Mouse (Mus musculus) olfactory bulb, adult 2 months (tissue): ENCODE results near the gene Nap1l4.

ENCODE experiments used
- CTCF ChIP-seq: fragments of 200-500 bp; IDR thresholded peaks from 2 replicates; pipeline ENCODE4 v1.5.1; 2012; ENCODE audit warnings: low read depth, mild to moderate bottlenecking, low read length, moderate library complexity; ENCODE audit not compliant: insufficient read depth
- POLR2A ChIP-seq: fragments of 200-500 bp; IDR thresholded peaks from 2 replicates; pipeline ENCODE4 v1.6.1; 2012; ENCODE audit warnings: mild to moderate bottlenecking, low read depth, low read length, moderate library complexity; ENCODE audit not compliant: insufficient read depth

GRCm38 (mm10) chr7:143475876-143476275 lies 73.0 kb downstream of the Nap1l4 start:
- TF ChIP-seq POLR2A: no peak
- no peak for TF ChIP-seq CTCF
